Mouse (Mus musculus): ENCODE results near the gene Pex14. TPM values are rescaled to one million over a fixed set of nuclear protein-coding genes. Genes with fewer than 3 reads are reported as not detected.

Pex14 gene
- polyA plus RNA-seq, 1 experiment from 2014 or later, result 48.9 TPM

DNA sequence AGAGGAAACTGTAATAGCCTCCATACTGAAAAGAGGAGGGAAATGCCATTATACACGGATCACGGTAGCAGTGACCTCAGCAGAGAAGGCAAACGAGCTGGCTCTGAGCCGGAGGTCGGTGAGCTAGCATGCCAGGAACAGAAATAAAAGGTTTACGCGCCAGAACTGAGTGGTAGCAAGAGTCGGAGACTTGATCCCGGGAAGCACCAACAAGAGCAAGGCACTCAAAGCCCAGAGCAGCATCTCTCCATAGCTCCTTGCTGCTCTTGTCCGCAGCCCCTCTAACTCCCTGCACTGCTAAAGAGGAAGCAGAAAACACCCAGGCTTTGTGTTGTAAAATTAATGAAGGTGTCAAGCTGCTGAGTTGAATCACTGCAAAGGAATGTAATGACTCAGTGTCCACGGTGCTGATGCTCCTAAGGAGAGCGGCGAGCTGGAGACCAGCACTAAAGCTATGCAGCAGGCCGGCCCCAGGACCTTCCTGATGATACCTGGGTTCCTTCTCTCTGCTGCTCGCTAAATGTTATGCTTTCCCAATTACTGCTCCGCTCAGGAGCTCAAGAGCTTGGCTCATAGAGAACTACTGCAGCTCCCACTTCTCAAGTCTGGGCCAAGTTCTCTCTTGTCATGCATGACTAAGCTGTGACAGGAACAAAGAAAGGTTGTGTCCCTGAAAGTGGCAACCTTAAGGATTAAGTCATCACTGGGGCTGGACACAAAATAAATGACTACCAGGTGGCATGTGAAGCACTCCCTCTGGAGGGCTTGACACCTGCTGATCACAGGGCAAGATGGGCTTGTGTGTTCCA is 50.1 kb downstream of the Pex14 start:
- peaks cover 10% of the 10 kb centered on the region; the same call in 1 of the 2 replicates for H3K4me1 ChIP-seq (replicated peaks; ENCODE audit: control insufficient read depth, insufficient read depth, low read length)
- H3K9me3 ChIP-seq (ENCODE audit: control insufficient read depth), result no peaks in the 10 kb centered on the region
- WGBS, result 19% methylated on average over 16 of the region's 16 CpGs
- H3K27me3 ChIP-seq (replicated peaks; ENCODE audit: control insufficient read depth, insufficient read depth, low read length), result no peaks in the 10 kb centered on the region
- H3K4me3 ChIP-seq (ENCODE audit: low read depth, low read length), result no peak overlapping the region
- H3K9ac ChIP-seq (ENCODE audit: low read depth, low read length), result no peak overlapping the region
- peak; percentile 66; the same call in 1 of the 2 replicates for ATAC-seq
- peak overlapping the region; percentile 6; the same call in 1 of the 2 replicates for H3K4me2 ChIP-seq (replicated peaks; ENCODE audit: low read depth)
- no peaks in the 10 kb centered on the region for H3K36me3 ChIP-seq (ENCODE audit: control insufficient read depth, insufficient read depth)
- TF ChIP-seq CTCF (IDR thresholded peaks at IDR 0.05; ENCODE audit: low read depth), result no peak
- no peak overlapping the region for H3K27ac ChIP-seq (ENCODE audit: low read depth, low read length)

- no peaks in the 10 kb centered on the region for H3K9me3 ChIP-seq (ENCODE audit: control insufficient read depth)
- peak overlapping the region; percentile 6; the same call in 1 of the 2 replicates for H3K4me2 ChIP-seq (replicated peaks; ENCODE audit: low read depth)
- 29% methylated on average over 10 of the region's 10 CpGs for WGBS
- no peak overlapping the region for H3K27ac ChIP-seq (ENCODE audit: low read depth, low read length)
- peaks cover 10% of the 10 kb centered on the region; the same call in 1 of the 2 replicates for H3K4me1 ChIP-seq (replicated peaks; ENCODE audit: control insufficient read depth, insufficient read depth, low read length)
- TF ChIP-seq CTCF (IDR thresholded peaks at IDR 0.05; ENCODE audit: low read depth), result no peak
- no peak overlapping the region for H3K9ac ChIP-seq (ENCODE audit: low read depth, low read length)
- ATAC-seq, result no peak
- no peak overlapping the region for H3K4me3 ChIP-seq (ENCODE audit: low read depth, low read length)
- no peaks in the 10 kb centered on the region for H3K36me3 ChIP-seq (ENCODE audit: control insufficient read depth, insufficient read depth)
- H3K27me3 ChIP-seq (replicated peaks; ENCODE audit: control insufficient read depth, insufficient read depth, low read length), result no peaks in the 10 kb centered on the region
Measured at GRCm38 (mm10) chr4:149048625-149049228, 50.9 kb downstream of the Pex14 start.

GRCm38 (mm10) chr4:149047360-149047759 is 52.3 kb downstream of the Pex14 start:
- no peak overlapping the region for H3K9ac ChIP-seq (ENCODE audit: low read depth, low read length)
- H3K4me2 ChIP-seq (replicated peaks; ENCODE audit: low read depth), result no peak overlapping the region; the same call in 1 of the 2 replicates
- 35% methylated on average over 10 of the region's 10 CpGs for WGBS
- H3K27ac ChIP-seq (ENCODE audit: low read depth, low read length), result no peak overlapping the region
- H3K4me3 ChIP-seq (ENCODE audit: low read depth, low read length), result no peak overlapping the region
- TF ChIP-seq CTCF (IDR thresholded peaks at IDR 0.05; ENCODE audit: low read depth), result peak; percentile 78
- H3K4me1 ChIP-seq (replicated peaks; ENCODE audit: control insufficient read depth, insufficient read depth, low read length), result peaks cover 10% of the 10 kb centered on the region; the same call in 1 of the 2 replicates
- H3K27me3 ChIP-seq (replicated peaks; ENCODE audit: control insufficient read depth, insufficient read depth, low read length), result no peaks in the 10 kb centered on the region
- no peaks in the 10 kb centered on the region for H3K36me3 ChIP-seq (ENCODE audit: control insufficient read depth, insufficient read depth)
- H3K9me3 ChIP-seq (ENCODE audit: control insufficient read depth), result no peaks in the 10 kb centered on the region
- ATAC-seq, result no peak; the same call in 1 of the 2 replicates

DNA sequence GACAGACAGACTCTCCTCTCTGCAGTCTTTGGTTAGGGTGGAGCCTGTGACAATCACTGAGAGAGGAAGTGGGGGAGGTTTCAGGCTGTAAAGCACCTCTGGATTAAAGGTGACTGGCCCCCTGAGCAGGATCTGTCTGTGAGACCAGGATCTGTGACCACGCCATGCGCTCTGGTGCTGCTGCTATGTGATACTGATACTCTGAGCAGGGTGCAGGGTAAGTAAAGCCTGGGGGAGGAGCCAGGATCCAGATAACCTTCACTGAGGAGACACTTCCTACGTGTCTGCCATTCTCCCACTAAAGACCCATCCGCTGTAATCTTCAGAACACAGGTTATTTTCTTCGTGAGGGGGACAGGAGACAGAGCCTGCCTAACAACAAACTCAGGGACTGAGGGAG is 53.8 kb downstream of the Pex14 start:
- no peak for ATAC-seq

DNA sequence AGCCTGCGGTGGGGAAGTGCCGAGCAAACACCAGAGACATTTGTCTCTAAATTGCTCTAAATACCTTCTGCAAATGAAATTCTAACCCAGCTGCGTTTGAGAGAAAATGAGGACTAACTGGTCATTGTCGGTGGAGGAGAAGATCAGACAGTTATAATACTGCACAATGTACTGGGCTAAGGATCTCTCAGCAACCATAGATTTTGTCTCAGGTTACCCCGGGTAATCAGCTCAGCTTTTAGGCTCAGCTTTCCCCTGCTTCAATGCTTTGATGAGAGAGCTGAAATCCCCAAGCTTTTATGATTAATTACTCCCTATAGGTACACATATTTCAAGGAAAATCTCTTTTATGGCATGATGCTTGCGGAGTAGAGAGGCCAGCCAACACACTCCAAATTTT is 59.4 kb downstream of the Pex14 start:
- no peak for ATAC-seq
- no peak overlapping the region for H3K4me2 ChIP-seq (replicated peaks; ENCODE audit: low read depth)

More for the DNA sequence above, 53.8 kb downstream of the Pex14 start:
- TF ChIP-seq CTCF (IDR thresholded peaks at IDR 0.05; ENCODE audit: low read depth), result no peak
- H3K4me2 ChIP-seq (replicated peaks; ENCODE audit: low read depth), result no peak overlapping the region
- H3K9ac ChIP-seq (ENCODE audit: low read depth, low read length), result no peak overlapping the region
- 60% methylated on average over 5 of the region's 5 CpGs for WGBS
- H3K36me3 ChIP-seq (ENCODE audit: control insufficient read depth, insufficient read depth), result peaks cover 4% of the 10 kb centered on the region; the same call in 1 of the 2 replicates
- H3K4me1 ChIP-seq (replicated peaks; ENCODE audit: control insufficient read depth, insufficient read depth, low read length), result peaks cover 10% of the 10 kb centered on the region; the same call in 1 of the 2 replicates
- no peak overlapping the region for H3K27ac ChIP-seq (ENCODE audit: low read depth, low read length)
- no peaks in the 10 kb centered on the region for H3K9me3 ChIP-seq (ENCODE audit: control insufficient read depth)
- no peak overlapping the region for H3K4me3 ChIP-seq (ENCODE audit: low read depth, low read length)
- no peaks in the 10 kb centered on the region for H3K27me3 ChIP-seq (replicated peaks; ENCODE audit: control insufficient read depth, insufficient read depth, low read length)

DNA sequence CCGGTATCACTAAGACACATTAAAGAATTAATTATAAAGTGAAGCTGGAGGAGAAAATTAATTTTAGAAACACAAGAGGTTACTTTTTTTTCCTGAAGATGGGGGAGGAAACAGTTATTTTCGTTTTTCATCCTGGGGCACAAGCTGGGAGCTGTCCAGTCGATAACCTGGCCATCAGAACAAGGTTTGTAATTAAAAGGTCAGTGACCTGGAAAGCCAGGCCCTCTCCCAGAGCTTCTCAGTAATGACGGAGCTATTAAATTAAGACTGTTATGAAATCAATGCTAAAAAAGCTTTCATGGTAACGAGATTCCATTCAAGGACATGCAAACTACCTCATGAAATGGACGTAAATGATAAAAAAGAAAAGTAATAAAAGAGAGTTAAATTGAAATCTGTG is 62.0 kb downstream of the Pex14 start:
- H3K27me3 ChIP-seq (replicated peaks; ENCODE audit: control insufficient read depth, insufficient read depth, low read length), result no peaks in the 10 kb centered on the region
- no peak for TF ChIP-seq CTCF (IDR thresholded peaks at IDR 0.05; ENCODE audit: low read depth)
- no peak for ATAC-seq
- H3K27ac ChIP-seq (ENCODE audit: low read depth, low read length), result no peak overlapping the region
- H3K36me3 ChIP-seq (ENCODE audit: control insufficient read depth, insufficient read depth), result peaks cover 4% of the 10 kb centered on the region; the same call in 1 of the 2 replicates
- H3K9me3 ChIP-seq (ENCODE audit: control insufficient read depth), result no peaks in the 10 kb centered on the region
- H3K4me3 ChIP-seq (ENCODE audit: low read depth, low read length), result no peak overlapping the region
- WGBS, result 56% methylated on average over 6 of the region's 6 CpGs
- H3K4me2 ChIP-seq (replicated peaks; ENCODE audit: low read depth), result no peak overlapping the region
- H3K9ac ChIP-seq (ENCODE audit: low read depth, low read length), result no peak overlapping the region
- no peaks in the 10 kb centered on the region for H3K4me1 ChIP-seq (replicated peaks; ENCODE audit: control insufficient read depth, insufficient read depth, low read length)

More for the DNA sequence above, 59.4 kb downstream of the Pex14 start:
- H3K4me1 ChIP-seq (replicated peaks; ENCODE audit: control insufficient read depth, insufficient read depth, low read length), result no peaks in the 10 kb centered on the region
- no peak overlapping the region for H3K4me3 ChIP-seq (ENCODE audit: low read depth, low read length)
- no peaks in the 10 kb centered on the region for H3K9me3 ChIP-seq (ENCODE audit: control insufficient read depth)
- WGBS, result 52% methylated on average over 6 of the region's 6 CpGs
- no peak overlapping the region for H3K9ac ChIP-seq (ENCODE audit: low read depth, low read length)
- TF ChIP-seq CTCF (IDR thresholded peaks at IDR 0.05; ENCODE audit: low read depth), result no peak
- H3K27me3 ChIP-seq (replicated peaks; ENCODE audit: control insufficient read depth, insufficient read depth, low read length), result no peaks in the 10 kb centered on the region
- H3K27ac ChIP-seq (ENCODE audit: low read depth, low read length), result no peak overlapping the region
- H3K36me3 ChIP-seq (ENCODE audit: control insufficient read depth, insufficient read depth), result peaks cover 4% of the 10 kb centered on the region; the same call in 1 of the 2 replicates
